Mouse (Mus musculus) heart, adult 10 weeks (tissue): Measurements from ENCODE around the gene Neto2. TPM values are rescaled to one million over a fixed set of nuclear protein-coding genes. Genes with fewer than 3 reads are reported as not detected.

Experiments used
- polyA plus RNA-seq: library from polyadenylated mRNA; stranded (reverse); fragments of 350-450 nt; fragmentation: Illumina TruSeq; extraction: RNeasy Lipid Tissue Mini Kit (QIAGEN cat#74804); gene quantifications from one replicate; pipeline ENCODE4 v1.2.3, GENCODE M21; 2014; ENCODE audit warnings: low read depth, low replicate concordance

The Neto2 gene
- polyA plus RNA-seq = 1.2 TPM

DNA sequence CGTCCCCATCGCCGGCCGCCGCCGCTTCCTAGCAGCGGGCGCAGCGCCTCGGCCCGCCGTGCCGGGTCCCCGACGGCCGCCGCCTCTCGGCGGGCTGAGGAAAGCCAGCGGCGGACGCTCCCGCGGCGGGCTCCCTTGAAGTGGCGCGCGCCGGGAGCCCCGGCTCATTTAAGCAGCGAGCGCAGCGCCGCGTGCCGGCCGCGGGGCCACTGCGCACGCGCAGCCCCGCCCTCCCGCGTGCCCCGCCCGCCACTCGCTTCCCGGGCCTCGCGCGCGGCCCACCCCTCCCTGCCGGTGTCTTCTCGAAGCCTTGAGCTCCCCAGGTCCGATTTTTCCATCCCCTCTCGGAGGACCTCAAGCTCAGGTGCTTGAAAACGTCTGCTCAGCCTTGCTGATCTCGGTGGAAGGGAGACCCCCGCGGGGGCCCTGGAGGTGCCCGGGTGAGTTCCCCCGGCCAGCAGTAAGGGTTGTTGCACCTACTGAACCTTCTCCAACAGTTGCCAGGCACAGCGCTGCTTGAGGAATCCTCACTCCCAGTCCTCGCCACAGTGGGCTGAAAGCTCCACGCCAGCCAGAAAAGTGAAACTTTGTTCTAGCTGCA lies at the start of gene Neto2:
Gene Neto2 (minus strand): TSS at position 174 of the 601 bp plus-strand sequence.

Other genes with a start within 250 kb of the Neto2 start
- gene Gpt2, start 208.3 kb downstream of the Neto2 start, polyA plus RNA-seq = 29.8 TPM
- gene Dnaja2, start 145.6 kb downstream of the Neto2 start, polyA plus RNA-seq = 258 TPM
- 44.5 TPM for gene Itfg1, start 140.0 kb upstream of the Neto2 start, polyA plus RNA-seq
- 45.0 TPM for gene Phkb, start 140.0 kb upstream of the Neto2 start, polyA plus RNA-seq